Mouse (Mus musculus): ENCODE data around the gene Asb6. TPM values are rescaled to one million over a fixed set of nuclear protein-coding genes. Genes with fewer than 3 reads are reported as not detected.

Asb6 gene
- polyA plus RNA-seq, 1 experiment = 5.6 TPM

DNA sequence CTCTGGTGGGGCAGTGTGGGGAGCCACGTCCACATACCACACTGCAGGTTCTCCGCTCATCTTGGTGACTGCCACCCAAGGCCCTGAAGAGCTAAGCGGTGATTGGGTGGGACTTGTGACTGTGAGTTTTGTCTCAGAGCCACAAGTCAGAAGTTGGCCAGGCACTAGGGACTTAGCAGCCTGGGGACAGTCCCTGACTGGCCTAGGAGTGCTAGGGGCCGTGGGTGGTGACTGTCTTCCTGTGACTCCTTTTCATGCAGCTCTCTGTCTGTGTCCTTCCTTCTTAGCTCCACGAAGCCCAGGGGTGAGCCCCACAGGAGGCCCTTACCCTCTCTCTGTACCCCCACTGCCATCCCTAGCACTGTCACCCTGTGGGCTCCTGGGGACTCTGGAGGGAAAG lies 10.3 kb downstream of the Asb6 start:
- Histone ChIP-seq H3K27ac (replicated peaks; ENCODE audit: low read depth, low read length) (no peak overlapping the region), H3K4me3 (ENCODE audit: insufficient read depth, low read depth, low read length) (no peak overlapping the region), H3K4me1 (ENCODE audit: control insufficient read depth, insufficient read depth, insufficient read length, low read length) (no peaks in the 10 kb centered on the region)

DNA sequence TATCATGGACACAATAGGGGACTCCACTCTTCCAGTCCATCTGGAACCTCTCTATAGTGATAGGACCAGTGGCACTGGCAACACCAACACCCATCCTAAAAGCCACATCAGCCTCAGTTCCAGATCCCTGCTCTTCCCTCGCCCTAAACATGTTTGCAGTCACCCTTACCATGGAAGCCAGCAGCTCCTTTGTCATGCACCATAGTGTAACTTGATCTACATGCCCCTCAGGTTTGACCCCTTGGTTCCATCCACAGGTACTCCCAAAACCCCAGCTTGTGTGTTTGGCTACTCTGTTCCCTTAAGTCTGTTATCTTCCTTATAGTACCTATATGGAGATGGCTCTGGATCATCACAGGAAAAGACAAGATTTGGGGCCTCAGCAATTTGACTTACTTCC lies 13.8 kb downstream of the Asb6 start:
- H3K27ac ChIP-seq (replicated peaks; ENCODE audit: low read depth, low read length) = no peak overlapping the region
- no peaks in the 10 kb centered on the region for H3K4me1 ChIP-seq (ENCODE audit: control insufficient read depth, insufficient read depth, insufficient read length, low read length)
- H3K4me3 ChIP-seq (ENCODE audit: insufficient read depth, low read depth, low read length) = no peak overlapping the region

DNA sequence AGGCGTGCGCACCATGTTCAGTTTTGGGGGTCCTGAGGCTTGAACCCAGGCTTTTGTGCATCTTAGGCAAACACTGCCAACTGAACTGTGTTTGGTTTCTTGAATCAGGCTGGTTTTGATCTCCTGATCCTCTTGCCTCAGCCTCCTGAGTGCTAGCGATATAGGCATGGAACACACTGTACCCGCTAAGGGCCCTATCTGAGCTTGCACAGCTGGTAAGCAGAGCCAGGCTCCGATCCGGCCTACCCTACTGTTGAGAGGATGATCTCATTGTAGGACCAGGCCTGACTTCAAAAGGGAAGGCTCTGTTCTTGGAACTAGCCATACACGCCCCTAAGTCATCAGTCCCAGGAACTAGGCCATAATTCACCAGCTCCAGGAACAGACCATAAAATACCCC lies 19.6 kb downstream of the Asb6 start:
- Histone ChIP-seq H3K27ac (replicated peaks; ENCODE audit: low read depth, low read length) (no peak overlapping the region), H3K4me3 (ENCODE audit: insufficient read depth, low read depth, low read length) (no peak overlapping the region), H3K4me1 (ENCODE audit: control insufficient read depth, insufficient read depth, insufficient read length, low read length) (peaks cover 7% of the 10 kb centered on the region)

DNA sequence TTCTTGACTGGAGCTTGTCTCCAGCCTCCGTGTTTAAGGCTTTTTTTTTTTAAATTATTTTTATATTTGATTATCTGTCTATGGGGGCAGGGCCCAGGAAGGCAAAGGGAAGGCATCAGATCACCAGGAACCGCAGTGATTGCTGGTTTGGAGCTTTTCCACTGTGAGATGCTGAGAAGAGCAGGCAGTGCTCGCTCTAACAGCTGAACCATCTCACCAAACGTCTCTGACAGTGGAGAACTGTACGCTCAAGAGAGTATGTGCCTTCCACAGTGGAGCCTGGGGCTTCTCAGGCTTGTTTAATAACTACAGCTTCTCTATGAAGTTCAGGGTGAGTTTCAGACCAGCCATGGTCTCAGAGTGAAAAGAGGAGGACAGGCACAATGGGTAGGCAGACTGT lies 20.6 kb downstream of the Asb6 start:
- no peak overlapping the region for H3K4me3 ChIP-seq (ENCODE audit: insufficient read depth, low read depth, low read length)
- no peak overlapping the region for H3K27ac ChIP-seq (replicated peaks; ENCODE audit: low read depth, low read length)
- peaks cover 7% of the 10 kb centered on the region for H3K4me1 ChIP-seq (ENCODE audit: control insufficient read depth, insufficient read depth, insufficient read length, low read length)

DNA sequence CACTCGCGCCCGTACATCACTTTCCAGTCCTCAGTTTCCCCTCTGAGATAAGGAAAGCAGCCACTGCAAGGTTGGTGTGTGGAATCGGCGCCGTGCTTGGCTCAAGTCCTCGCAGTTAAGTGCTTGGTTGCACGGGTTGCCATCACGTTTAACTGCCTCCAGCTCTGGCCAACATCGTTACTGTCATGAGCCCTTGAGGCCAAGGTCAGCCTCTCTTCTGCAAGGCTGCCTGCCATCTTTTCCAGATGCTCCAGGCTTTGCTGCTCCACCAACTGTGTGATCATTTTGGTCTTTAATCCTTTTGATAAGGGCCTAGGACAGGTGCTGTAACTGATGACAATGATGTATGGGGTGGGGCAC lies 21.9 kb downstream of the Asb6 start:
- H3K4me3 ChIP-seq (ENCODE audit: insufficient read depth, low read depth, low read length) = peak overlapping the region; percentile 74
- peaks cover 7% of the 10 kb centered on the region for H3K4me1 ChIP-seq (ENCODE audit: control insufficient read depth, insufficient read depth, insufficient read length, low read length)
- peak overlapping the region; percentile 61 for H3K27ac ChIP-seq (replicated peaks; ENCODE audit: low read depth, low read length)

DNA sequence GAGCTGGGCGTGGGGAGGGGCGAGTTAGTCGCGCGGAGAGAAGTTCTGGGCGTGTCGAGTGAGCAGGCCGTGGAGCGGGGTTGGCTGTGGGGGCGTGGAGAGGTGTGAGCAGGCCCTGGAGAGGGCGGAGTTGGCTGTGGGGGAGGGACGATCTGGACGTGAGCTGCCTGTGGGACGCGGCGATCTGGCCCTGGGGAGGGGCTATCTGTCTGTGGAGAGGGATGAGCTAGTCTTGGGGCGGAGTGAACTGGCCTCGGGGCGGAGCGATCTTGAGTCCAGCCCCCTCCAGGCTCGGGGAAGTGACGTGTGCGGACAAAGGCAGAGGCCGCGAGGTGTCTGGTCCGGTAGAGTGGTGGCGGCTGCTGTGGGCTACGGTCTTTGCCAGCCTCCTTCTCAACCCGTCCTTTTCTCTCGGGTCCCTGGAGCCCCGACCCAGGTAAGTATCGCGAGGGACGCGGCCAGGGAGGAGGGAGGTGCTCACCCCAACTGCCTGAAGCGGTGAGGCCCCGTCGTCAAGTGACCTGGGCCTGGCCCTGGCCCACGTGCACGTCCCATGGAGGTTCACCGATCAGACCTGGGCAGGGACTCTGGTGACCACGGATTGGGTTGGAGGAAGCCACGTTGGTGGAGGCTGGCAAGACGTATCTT lies 22.4 kb downstream of the Asb6 start, which contains the start of gene Ntmt1:
Gene Ntmt1 (plus strand): TSS at position 179 of the 648 bp plus-strand sequence.
- Histone ChIP-seq H3K4me1 (ENCODE audit: control insufficient read depth, insufficient read depth, insufficient read length, low read length) (peaks cover 7% of the 10 kb centered on the region), H3K4me3 (ENCODE audit: insufficient read depth, low read depth, low read length) (peak within 1 kb of the TSS; percentile 74), H3K27ac (replicated peaks; ENCODE audit: low read depth, low read length) (peak within 1 kb of the TSS; percentile 61)

DNA sequence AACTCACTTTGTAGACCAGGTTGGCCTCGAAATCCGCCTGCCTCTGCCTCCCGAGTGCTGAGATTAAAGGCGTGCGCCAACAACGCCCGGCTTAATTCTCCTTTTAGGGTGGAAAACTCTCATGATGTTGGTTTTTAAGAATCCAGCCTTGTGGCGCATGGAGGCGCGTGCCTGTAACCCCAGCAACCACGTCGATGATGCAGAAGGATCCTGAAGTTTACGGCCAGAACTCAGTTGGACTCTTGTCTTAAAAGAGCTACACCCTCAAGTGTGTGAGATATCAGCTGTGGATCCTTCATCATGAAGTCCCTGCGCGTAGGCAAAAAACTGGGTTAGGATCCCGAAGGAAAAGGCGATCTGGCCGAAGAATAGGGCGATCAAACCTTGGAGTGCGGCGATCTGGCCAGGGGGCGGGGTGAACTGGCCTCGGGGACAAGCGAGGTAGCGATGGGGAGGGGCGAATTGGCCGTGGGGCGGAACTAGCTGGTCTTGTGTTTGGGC lies 22.9 kb downstream of the Asb6 start:
- peak overlapping the region; percentile 62 for H3K4me3 ChIP-seq (ENCODE audit: insufficient read depth, low read depth, low read length)
- peaks cover 7% of the 10 kb centered on the region for H3K4me1 ChIP-seq (ENCODE audit: control insufficient read depth, insufficient read depth, insufficient read length, low read length)
- no peak overlapping the region for H3K27ac ChIP-seq (replicated peaks; ENCODE audit: low read depth, low read length)

DNA sequence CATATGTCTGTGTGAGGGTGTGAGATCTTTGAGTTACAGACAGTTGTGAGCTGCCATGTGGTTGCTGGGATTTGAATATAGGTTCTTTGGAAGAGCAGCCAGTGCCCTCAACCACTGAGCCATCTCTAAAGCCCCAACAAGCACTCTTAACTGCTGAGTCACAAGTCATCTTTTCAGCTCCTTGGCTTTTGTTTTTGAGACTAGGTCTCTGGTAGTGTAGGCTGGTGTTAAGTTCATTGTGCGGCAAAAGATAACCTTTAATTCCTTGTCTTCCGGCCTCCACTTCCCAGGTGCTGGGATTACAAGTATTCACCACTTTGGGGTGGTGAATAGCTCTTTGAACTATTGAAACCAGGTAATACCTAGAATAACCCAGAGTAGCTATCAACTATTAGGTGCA lies 24.1 kb downstream of the Asb6 start:
- H3K27ac ChIP-seq (replicated peaks; ENCODE audit: low read depth, low read length) = no peak overlapping the region
- peaks cover 10% of the 10 kb centered on the region for H3K4me1 ChIP-seq (ENCODE audit: control insufficient read depth, insufficient read depth, insufficient read length, low read length)
- H3K4me3 ChIP-seq (ENCODE audit: insufficient read depth, low read depth, low read length) = no peak overlapping the region

DNA sequence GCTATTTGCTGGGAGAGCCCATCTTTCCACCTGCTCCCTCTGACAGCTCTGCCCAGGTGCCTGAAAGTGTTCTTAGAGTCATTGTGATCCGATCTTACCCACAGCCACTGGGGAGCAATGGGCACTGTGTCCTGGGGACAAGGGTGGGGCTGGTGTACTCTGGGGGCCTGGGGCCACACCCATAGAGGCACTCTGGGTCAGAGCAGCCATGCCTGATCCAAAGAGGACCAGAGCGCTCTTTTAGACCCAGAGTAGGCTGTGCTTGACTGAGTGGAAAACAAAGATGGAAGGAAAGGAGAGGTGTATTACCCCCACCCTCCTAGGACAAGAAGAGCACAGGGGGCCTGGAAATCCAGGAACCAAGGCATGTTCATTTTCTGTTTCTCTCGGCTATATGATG lies 26.5 kb downstream of the Asb6 start, which contains the start of gene 1700001O22Rik:
Gene 1700001O22Rik (minus strand): TSS at position 58 of the 400 bp plus-strand sequence.
- Histone ChIP-seq H3K27ac (replicated peaks; ENCODE audit: low read depth, low read length) (no peak within 1 kb of the TSS), H3K4me1 (ENCODE audit: control insufficient read depth, insufficient read depth, insufficient read length, low read length) (peaks cover 7% of the 10 kb centered on the region), H3K4me3 (ENCODE audit: insufficient read depth, low read depth, low read length) (no peak within 1 kb of the TSS)

DNA sequence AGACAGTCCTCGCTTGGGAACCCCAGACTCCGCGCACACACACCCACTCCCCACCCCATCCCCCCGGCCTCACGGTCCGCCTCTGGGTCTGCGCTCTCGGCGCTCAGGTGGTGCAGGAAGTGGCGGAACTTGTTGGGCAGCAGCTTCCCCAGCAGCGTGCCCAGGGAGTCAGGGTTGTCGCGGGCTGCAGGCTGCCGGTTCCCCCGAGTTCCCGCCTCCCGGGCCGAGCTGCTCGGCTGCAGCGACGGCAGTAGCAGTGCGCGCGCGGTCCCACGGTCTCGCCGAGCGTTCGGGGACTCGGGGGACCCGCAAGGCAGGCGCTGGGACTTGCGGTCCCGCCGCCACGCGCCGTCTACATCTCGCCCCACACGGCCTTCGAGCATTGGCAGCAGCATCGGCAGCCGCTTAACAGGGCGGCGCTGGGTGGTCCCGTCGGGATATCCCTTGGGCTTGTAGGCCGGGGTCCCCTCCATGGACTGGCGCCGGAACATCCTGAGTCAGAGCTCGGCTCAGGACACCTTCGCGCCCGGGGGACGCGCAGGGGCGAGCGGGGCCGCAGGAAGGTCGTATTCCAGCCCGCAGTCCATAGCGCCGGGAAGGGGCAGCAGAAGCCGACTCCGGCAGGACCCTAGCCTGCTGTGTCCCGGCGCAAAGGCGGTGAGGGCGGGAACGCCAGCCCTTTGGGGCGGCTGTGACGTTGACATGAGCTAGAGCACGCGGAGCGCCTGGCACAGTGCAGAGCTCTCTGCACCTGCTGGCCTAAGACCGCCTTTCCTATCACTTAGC lies 28.9 kb downstream of the Asb6 start:
- no peak overlapping the region for H3K27ac ChIP-seq (replicated peaks; ENCODE audit: low read depth, low read length)
- H3K4me3 ChIP-seq (ENCODE audit: insufficient read depth, low read depth, low read length) = peak overlapping the region; percentile 61
- 0 out of 2 replicates have a peak, but pooled peaks cover 3% of the 10 kb centered on the region for H3K4me1 ChIP-seq (ENCODE audit: control insufficient read depth, insufficient read depth, insufficient read length, low read length)

DNA sequence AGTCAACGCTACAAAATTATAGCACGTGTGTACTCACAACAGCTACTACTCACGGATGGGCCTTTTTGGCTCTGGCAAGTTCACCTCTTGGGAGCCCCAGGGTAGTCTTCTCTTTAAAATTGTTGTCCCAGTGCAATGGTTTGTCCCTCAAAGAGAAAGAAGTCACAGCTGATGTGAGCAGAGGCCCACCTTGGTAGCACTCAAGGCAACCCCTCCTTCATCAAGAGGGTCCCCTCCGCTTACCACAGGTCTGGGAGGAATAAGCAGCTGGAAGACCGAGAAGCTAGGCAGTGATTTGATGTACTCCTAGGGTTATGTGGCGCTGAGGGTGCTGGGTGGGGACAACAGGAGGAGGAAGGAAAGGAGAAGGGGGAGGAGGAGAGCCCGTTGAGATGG lies 29.5 kb downstream of the Asb6 start:
- 0 out of 2 replicates have a peak, but pooled peaks cover 3% of the 10 kb centered on the region for H3K4me1 ChIP-seq (ENCODE audit: control insufficient read depth, insufficient read depth, insufficient read length, low read length)
- H3K4me3 ChIP-seq (ENCODE audit: insufficient read depth, low read depth, low read length) = 0 out of 2 replicates have a peak overlapping the region, but pooled peaks have one; percentile 61
- no peak overlapping the region for H3K27ac ChIP-seq (replicated peaks; ENCODE audit: low read depth, low read length)

DNA sequence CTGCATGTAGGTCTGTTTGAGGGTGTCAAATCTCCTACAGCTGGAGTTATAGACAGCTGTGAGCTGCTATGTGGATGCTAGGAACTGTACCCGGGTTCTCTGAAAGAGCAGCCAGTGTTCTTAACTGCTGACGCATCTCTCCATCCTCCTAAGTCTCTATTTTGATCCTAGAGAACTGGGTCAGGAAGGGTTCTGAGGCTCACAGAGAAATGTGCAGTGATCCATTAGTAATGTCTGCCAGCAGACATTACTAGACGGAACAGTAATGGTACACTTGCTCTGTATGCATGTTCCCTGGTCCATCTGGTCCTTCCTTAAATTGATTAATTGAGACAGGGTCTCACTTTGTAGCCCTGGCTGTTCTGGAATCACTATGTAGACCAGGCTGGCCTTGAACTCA lies 30.7 kb downstream of the Asb6 start:
- Histone ChIP-seq H3K4me3 (ENCODE audit: insufficient read depth, low read depth, low read length) (no peak overlapping the region), H3K27ac (replicated peaks; ENCODE audit: low read depth, low read length) (no peak overlapping the region), H3K4me1 (ENCODE audit: control insufficient read depth, insufficient read depth, insufficient read length, low read length) (0 out of 2 replicates have a peak, but pooled peaks cover 3% of the 10 kb centered on the region)

DNA sequence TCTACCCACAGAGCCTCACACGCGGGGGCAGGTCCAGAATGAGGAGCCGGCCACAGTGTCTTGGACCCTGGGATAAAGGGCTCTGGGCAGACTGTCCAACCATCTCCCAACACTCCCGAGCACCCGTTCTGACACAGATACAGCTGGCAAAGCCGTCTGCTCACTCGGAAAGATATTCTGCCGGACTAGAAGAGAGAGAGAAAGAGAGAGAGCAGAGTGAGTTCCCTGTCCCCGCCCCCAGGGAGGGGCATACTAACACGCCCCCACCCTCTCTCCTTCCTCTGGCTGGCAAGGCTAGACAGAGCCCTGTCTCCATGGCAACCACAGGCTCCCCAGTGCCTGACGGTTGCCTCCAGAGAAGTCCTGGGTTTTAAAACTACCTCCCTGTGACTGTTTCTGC lies 33.8 kb downstream of the Asb6 start:
- no peak overlapping the region for H3K27ac ChIP-seq (replicated peaks; ENCODE audit: low read depth, low read length)

DNA sequence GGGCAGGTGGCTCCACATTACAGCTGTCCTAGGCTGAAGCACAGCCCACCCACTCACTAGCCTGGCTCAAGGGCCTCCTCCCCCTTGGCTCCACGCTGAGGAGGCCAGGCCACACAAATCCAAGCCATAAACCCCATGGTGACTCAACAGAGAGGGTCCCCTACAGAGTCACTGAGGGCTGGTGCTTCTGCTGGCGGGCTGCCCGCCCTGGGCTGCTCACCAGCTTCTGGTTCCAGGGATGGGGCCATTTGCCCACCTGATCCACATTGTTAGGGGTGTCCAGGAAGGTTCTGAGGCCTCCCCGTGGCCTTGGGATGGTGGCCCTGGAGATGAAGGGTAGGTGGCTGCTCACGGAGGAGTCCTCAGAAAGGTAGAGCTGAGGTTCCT lies 34.3 kb downstream of the Asb6 start:
- H3K27ac ChIP-seq (replicated peaks; ENCODE audit: low read depth, low read length) = no peak overlapping the region
- no peaks in the 10 kb centered on the region for H3K4me1 ChIP-seq (ENCODE audit: control insufficient read depth, insufficient read depth, insufficient read length, low read length)
- no peak overlapping the region for H3K4me3 ChIP-seq (ENCODE audit: insufficient read depth, low read depth, low read length)

More for the DNA sequence above, 33.8 kb downstream of the Asb6 start:
- Histone ChIP-seq H3K4me1 (ENCODE audit: control insufficient read depth, insufficient read depth, insufficient read length, low read length) (no peaks in the 10 kb centered on the region), H3K4me3 (ENCODE audit: insufficient read depth, low read depth, low read length) (no peak overlapping the region)

DNA sequence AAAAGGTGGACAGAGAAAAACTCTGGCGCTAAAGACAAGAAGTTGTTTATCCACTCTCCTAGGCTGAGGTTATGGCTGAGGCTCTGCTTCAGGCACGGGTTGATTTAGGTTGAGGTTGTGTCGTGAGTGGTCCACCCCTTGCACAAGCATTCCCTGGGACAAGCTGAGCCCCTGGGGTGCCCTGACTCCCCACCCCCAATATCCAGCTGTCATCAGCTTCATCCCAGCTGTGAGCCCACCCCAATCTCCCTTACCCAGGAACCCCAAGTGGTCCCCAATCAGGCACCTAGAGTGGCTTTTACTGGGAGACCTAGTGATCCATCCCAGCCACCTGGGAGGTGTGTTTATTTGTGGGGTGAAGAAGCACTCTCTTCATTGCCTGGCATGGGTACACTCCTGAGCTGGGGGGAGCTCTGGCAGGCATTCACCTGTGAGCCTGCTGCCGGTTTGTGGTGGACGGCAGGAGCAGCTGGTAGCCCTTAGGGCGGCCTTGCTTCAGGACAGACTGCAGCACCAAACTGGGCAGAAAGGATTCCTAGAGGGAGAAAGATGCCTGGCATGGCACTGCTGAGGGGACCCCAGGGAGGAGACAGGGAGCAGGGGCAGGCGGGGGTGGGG lies 34.8 kb downstream of the Asb6 start:
- H3K27ac ChIP-seq (replicated peaks; ENCODE audit: low read depth, low read length) = no peak overlapping the region
- no peak overlapping the region for H3K4me3 ChIP-seq (ENCODE audit: insufficient read depth, low read depth, low read length)
- H3K4me1 ChIP-seq (ENCODE audit: control insufficient read depth, insufficient read depth, insufficient read length, low read length) = no peaks in the 10 kb centered on the region

All from brown adipose tissue, adult 24 weeks (tissue).